ENCODE assay signal across 11 mouse cellular contexts in the genomic region with DNA sequence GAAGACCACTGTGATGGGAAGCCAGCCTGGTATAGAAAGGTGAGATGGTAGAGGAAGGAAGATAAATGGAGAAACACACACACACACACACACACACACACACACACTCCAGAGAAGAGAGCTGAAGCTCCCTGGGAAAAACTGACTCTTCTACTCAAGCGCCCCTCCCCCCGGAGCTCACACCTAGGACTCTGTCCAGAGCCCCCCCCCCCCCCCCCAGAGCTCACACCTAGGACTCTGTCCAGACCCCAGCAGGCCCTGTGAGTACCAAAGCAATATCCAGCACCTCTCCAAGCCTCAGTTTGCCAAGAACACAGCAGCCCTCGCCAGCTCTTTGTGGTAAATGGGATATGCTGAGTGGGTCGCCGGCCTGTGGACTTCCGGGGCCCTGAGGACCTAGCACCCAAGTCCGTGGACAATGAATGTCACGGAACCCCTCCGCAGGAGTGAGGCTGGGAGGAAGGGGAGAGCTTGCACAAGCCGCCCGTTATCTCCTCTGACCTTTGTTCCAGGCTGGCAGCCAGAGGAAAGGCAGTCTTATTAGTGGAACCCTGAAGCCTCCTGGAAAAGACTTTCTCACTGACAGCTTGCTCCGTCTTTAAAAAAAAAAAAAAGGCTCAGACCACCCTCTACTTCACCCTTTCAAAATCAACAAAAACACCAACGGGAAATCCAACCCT. TPM values are rescaled to one million over a fixed set of nuclear protein-coding genes. Genes with fewer than 3 reads are reported as not detected.
DNase-seq lines count a peak whose midpoint lies in the region; ATAC-seq and TF ChIP-seq lines count a peak whose summit lies in the region.
"Had no signal": no experiment of that assay in that cellular context is flagged by ENCODE, and none has a peak within 500 bp of the region (broad histone marks: within the 10 kb centered on the region; RNA-seq: fewer than 3 reads in every experiment).

No protein-coding gene starts in this region.

- H3K27ac ChIP-seq in cerebellum, adult 2 months (ENCODE audit: insufficient read depth, low read length), result peak overlapping the region; percentile 67
- H3K27ac ChIP-seq in heart, embryonic 16.5 days (ENCODE audit: low read length), result peak overlapping the region; percentile 56
- H3K27ac ChIP-seq in liver, embryonic 15.5 days (replicated peaks), result peak overlapping the region; percentile 38; the same call in 1 of the 2 replicates
- H3K27ac ChIP-seq in thymus, adult 2 months (ENCODE audit: control insufficient read depth, insufficient read depth, low read length), result no peak overlapping the region
- H3K27ac ChIP-seq: embryonic facial prominence, embryonic 15.5 days; lung, embryonic 15.5 days had no signal

- no peaks in the 10 kb centered on the region for H3K36me3 ChIP-seq in heart, embryonic 16.5 days (ENCODE audit: control insufficient read depth, insufficient read depth)
- H3K36me3 ChIP-seq in liver, embryonic 15.5 days (replicated peaks), result no peaks in the 10 kb centered on the region
- no peaks in the 10 kb centered on the region for H3K36me3 ChIP-seq in thymus, adult 2 months (ENCODE audit: control insufficient read depth, insufficient read depth, low read length)
- H3K36me3 ChIP-seq: embryonic facial prominence, embryonic 15.5 days; lung, embryonic 15.5 days had no signal

- peak overlapping the region; percentile 34 for H3K9ac ChIP-seq in heart, embryonic 16.5 days (ENCODE audit: low read length)
- no peak overlapping the region for H3K9ac ChIP-seq in liver, embryonic 15.5 days
- H3K9ac ChIP-seq: embryonic facial prominence, embryonic 15.5 days; lung, embryonic 15.5 days had no signal

- H3K4me3 ChIP-seq in cerebellum, adult 2 months (replicated peaks; ENCODE audit: insufficient read depth, low read depth, low read length), result peak overlapping the region; percentile 33
- H3K4me3 ChIP-seq in heart, embryonic 16.5 days (ENCODE audit: low read length), result no peak overlapping the region
- no peak overlapping the region for H3K4me3 ChIP-seq in liver, embryonic 15.5 days (replicated peaks)
- no peak overlapping the region for H3K4me3 ChIP-seq in thymus, adult 2 months (ENCODE audit: control insufficient read depth, insufficient read depth, low read length)
- H3K4me3 ChIP-seq: embryonic facial prominence, embryonic 15.5 days; lung, embryonic 15.5 days had no signal

- no peak for TF ChIP-seq CTCF in cerebellum, adult 2 months (IDR thresholded peaks at IDR 0.05; ENCODE audit: borderline replicate concordance, insufficient read depth, low read depth, low read length)
- TF ChIP-seq CTCF in thymus, adult 2 months (IDR thresholded peaks at IDR 0.05; ENCODE audit: borderline replicate concordance, control insufficient read depth, extremely low read depth, insufficient read depth, low read length, poor library complexity), result no peak

- no peaks in the 10 kb centered on the region for H3K27me3 ChIP-seq in cerebellum, adult 2 months (ENCODE audit: control insufficient read depth, insufficient read depth, low read length)
- H3K27me3 ChIP-seq in heart, embryonic 16.5 days (ENCODE audit: control insufficient read depth, insufficient read depth, low read length), result no peaks in the 10 kb centered on the region
- peaks cover 44% of the 10 kb centered on the region for H3K27me3 ChIP-seq in liver, embryonic 15.5 days
- H3K27me3 ChIP-seq in thymus, adult 2 months (ENCODE audit: control insufficient read depth, insufficient read depth, low read length), result no peaks in the 10 kb centered on the region
- H3K27me3 ChIP-seq: embryonic facial prominence, embryonic 15.5 days had no signal

- no peaks in the 10 kb centered on the region for H3K9me3 ChIP-seq in heart, embryonic 16.5 days (replicated peaks; ENCODE audit: control insufficient read depth, low read length)
- no peaks in the 10 kb centered on the region for H3K9me3 ChIP-seq in liver, embryonic 15.5 days (replicated peaks)
- H3K9me3 ChIP-seq: embryonic facial prominence, embryonic 15.5 days; lung, embryonic 15.5 days had no signal

- no peak for TF ChIP-seq POLR2A in cerebellum, adult 2 months (IDR thresholded peaks at IDR 0.05; ENCODE audit: borderline replicate concordance, insufficient read depth, low read length)
- TF ChIP-seq POLR2A in thymus, adult 2 months (IDR thresholded peaks at IDR 0.05; ENCODE audit: control insufficient read depth, extremely low read depth, insufficient read depth, low read length, poor library complexity), result no peak

- peak in 1 of 2 experiments; percentile 44 for DNase-seq in cerebellum, adult 2 months
- DNase-seq in cerebellum, adult 11-12 months, result no peak
- peak; percentile 70 for DNase-seq in adipocyte (ENCODE audit: low spot score)
- DNase-seq in thymus, adult 2 months, result no peak
- no peak for DNase-seq in left cerebral cortex, adult 8-10 months (ENCODE audit: low spot score in 2 of 2)
- DNase-seq in right cerebral cortex, postnatal 25 days, result no peak
- DNase-seq: thymus, postnatal 4 days had no signal

- H3K4me1 ChIP-seq in cerebellum, adult 2 months (ENCODE audit: control insufficient read depth, insufficient read depth, low read length), result peaks cover 54% of the 10 kb centered on the region
- peaks cover 70% of the 10 kb centered on the region for H3K4me1 ChIP-seq in heart, embryonic 16.5 days (ENCODE audit: control insufficient read depth, insufficient read depth, low read length)
- peaks cover 76% of the 10 kb centered on the region for H3K4me1 ChIP-seq in liver, embryonic 15.5 days (replicated peaks)
- peaks cover 26% of the 10 kb centered on the region for H3K4me1 ChIP-seq in thymus, adult 2 months (replicated peaks; ENCODE audit: control insufficient read depth, insufficient read depth, low read length)

- ATAC-seq in heart, embryonic 16.5 days (replicated peaks; ENCODE audit: extremely low read depth, insufficient read depth, low FRiP score), result no peak
- no peak for ATAC-seq in liver, embryonic 15.5 days (ENCODE audit: insufficient read depth)

- peak overlapping the region; percentile 47 for H3K4me2 ChIP-seq in heart, embryonic 16.5 days (ENCODE audit: low read depth, low read length)
- H3K4me2 ChIP-seq in liver, embryonic 15.5 days, result peak overlapping the region; percentile 40
- H3K4me2 ChIP-seq: embryonic facial prominence, embryonic 15.5 days; lung, embryonic 15.5 days had no signal

- WGBS in cerebellum, adult 2 months, result 14% methylated on average over 13 of the region's 13 CpGs
- WGBS in heart, embryonic 16.5 days, result 22% methylated on average over 12 of the region's 13 CpGs
- 39% methylated on average over 13 of the region's 13 CpGs for WGBS in liver, embryonic 15.5 days (ENCODE audit: insufficient replicate concordance)
- 96% methylated on average over 13 of the region's 13 CpGs for WGBS in thymus, adult 2 months

RNA-seq across cellular contexts. Expression of a gene that starts 4.8 kb away (rescaled TPM):
- 75.0 and 78.6 TPM in 2 replicates for polyA plus RNA-seq in cerebellum, adult 2 months (2012; rRNA removed)
- polyA plus RNA-seq in heart, embryonic 16.5 days (2015; fragmentation: Nextera tagmentation; extraction: Ambion mirVana), result 4.2 and 4.6 TPM in 2 replicates
- 1.1 and 1.4 TPM in 2 replicates for polyA plus RNA-seq in liver, embryonic 15.5 days (2015; fragmentation: Nextera tagmentation; extraction: Ambion mirVana)
- 26.1 and 35.2 TPM in 2 replicates for polyA plus RNA-seq in thymus, adult 2 months (2012; rRNA removed)
- total RNA-seq in left cerebral cortex, adult 8-10 months (2022), result 10 to 100 TPM; 71.7 to 85.8 (median 80.1) TPM

RNA-seq across cellular contexts. Expression of a gene that starts 35.7 kb away (rescaled TPM):
- 4.4 and 4.8 TPM in 2 replicates for polyA plus RNA-seq in cerebellum, adult 2 months (2012; rRNA removed)
- polyA plus RNA-seq in heart, embryonic 16.5 days (2015; fragmentation: Nextera tagmentation; extraction: Ambion mirVana), result 0.84 and 0.95 TPM in 2 replicates
- 0.03 and 0.09 TPM in 2 replicates for polyA plus RNA-seq in liver, embryonic 15.5 days (2015; fragmentation: Nextera tagmentation; extraction: Ambion mirVana)
- 0.33 and 0.54 TPM in 2 replicates for polyA plus RNA-seq in thymus, adult 2 months (2012; rRNA removed)
- 10 to 100 TPM in 3 of 4 experiments, 1 to 10 TPM in 1; 9.4 to 11.2 (median 10.7) TPM for total RNA-seq in left cerebral cortex, adult 8-10 months (2022)
